Mouse (Mus musculus) CH12F3 (cell line): ENCODE data around the gene Trpv2.

Experiments
- in situ Hi-C: fragments of 300-500 bp; cut with MboI; formaldehyde crosslinking; loops from 2 replicates; pipeline ENCODE4 v1.14.3; 2020; ENCODE audit warnings: low sequenced_read_pairs

Gene Trpv2

DNA sequence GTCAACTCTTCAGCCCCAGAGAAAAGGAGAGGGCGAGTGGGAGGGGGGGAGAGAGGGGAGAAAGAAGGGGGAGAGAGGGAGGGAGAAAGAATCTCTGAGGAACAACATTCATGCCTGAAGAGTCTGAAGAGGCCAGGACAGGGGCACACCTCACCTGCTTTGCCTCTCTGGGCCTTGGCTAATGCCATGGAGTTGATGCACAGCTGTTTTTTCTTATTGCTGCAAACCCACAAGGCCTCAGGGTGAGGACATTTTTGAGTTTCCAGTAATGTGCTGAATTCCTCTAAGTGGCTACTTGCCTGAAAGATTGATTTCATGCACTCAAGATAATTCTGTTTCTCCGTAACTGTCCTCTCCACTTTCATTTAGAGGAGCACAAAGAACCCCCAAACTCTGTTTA, 16.1 kb upstream of the Trpv2 start:
- in situ Hi-C loops, result no loop called here

- in situ Hi-C loops, result no loop called here
Measured at GRCm38 (mm10) chr11:62558961-62559646, 15.2 kb upstream of the Trpv2 start.

- in situ Hi-C loops, result no loop called here
Measured at GRCm38 (mm10) chr11:62560463-62561016, 13.7 kb upstream of the Trpv2 start.

GRCm38 (mm10) chr11:62563590-62563989, 10.7 kb upstream of the Trpv2 start:
- in situ Hi-C loops, result no loop called here

DNA sequence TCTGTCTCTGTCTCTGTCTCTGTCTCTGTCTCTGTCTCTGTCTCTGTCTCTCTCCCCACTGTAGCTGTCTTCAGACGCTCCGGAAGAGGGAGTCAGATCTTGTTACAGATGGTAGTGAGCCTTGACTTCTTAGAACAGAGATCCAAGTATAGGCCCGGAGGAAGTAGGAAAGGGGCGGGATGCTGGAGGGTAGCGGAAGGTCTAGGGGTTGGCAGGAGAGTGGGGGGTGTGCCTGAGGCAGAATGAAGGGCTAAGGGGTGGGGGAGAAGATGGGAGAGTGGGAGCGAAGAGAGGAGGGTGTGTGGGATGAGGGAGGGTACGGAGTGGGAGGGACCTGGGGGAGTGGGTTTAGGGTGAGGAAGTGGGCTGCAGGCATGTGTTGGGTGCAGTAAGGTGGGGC, 8.5 kb upstream of the Trpv2 start:
- in situ Hi-C loops, result no loop called here

DNA sequence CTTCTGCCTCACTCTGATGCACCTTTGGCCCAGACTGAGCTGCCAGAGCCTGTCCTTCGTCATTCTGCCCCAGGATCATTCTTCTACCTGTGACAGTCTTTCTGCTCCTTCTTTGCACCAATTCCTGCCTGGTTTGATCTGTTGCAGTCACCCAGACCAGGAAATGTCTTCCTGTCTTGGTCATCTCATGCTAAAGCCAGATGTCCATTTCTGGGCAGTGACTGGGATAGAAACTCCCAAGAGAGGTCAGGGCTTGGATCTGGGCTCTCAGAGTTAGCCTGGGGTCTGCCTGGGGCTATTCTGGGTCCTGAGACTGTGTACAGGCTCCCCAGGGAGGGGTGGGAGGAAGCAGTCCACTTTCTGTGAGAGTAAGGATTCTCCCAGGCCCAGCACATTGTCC, 8.1 kb upstream of the Trpv2 start:
- in situ Hi-C loops, result no loop called here

GRCm38 (mm10) chr11:62568300-62568699, 6.0 kb upstream of the Trpv2 start:
- in situ Hi-C loops, result no loop called here

DNA sequence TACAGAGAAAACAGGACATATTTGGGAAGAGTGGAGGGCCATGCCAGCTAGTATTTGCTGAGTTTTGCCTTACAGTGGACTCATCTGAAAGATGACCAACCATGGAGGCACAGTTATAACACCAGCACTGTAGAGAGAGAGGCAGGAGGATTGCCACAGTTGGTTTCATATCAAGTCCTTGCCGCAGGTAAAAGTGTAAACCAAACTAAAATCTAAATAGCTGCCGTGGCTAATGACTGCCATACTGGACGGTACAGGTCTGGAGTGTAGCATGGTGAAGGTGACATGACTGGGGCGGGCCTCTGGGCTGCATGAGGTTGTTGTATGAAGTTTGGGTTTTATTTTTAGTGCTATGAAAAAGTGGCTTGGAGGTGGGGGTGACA, 408 bp downstream of the Trpv2 start:
- in situ Hi-C loops, result no loop called here

- in situ Hi-C loops, result no loop called here
Measured at GRCm38 (mm10) chr11:62575297-62575658, 992 bp downstream of the Trpv2 start.

DNA sequence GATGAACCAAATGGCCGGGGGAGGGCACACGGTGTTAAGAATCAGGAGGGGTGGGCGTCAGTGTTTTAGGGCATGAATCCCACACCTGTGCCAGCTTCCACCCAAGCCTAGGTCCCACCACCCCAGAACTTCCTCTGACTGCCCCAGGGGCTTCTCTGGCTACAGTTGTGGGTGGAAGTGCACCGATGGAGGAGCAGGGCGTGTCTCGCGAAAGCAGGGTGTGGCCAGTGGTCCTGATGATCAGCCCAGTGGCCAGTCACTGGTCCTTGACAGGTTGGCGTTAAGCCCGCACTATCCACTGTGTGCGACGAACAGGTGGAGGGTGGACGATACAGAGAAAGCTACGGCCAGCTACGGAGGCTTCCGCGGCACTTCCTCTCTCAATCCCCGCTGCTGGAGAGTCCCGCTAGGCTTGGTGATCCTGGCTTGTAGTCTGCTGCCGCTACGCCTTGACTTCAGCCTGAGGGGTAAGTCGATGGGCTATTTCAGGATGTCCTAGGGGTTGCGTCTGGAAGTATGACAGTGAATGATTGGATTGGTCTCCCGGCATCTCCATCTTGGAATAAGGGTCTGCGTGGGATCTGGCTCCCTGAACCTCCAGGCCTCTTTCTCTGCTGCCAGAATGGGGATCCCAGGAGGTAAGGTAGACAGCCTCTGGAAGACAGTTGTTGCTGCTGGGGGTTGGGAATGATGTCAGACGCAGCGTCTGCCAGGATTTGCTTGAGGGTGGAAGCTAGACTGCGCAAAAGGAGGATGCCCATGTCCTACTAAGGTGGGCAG, 1.6 kb downstream of the Trpv2 start:
- in situ Hi-C loops, result no loop called here

GRCm38 (mm10) chr11:62576530-62577152, 2.4 kb downstream of the Trpv2 start:
- in situ Hi-C loops, result no loop called here

GRCm38 (mm10) chr11:62583031-62583430, 8.7 kb downstream of the Trpv2 start:
- in situ Hi-C loops, result no loop called here

GRCm38 (mm10) chr11:62584671-62585206, 10.5 kb downstream of the Trpv2 start:
- in situ Hi-C loops, result no loop called here

- in situ Hi-C loops, result no loop called here
Measured at GRCm38 (mm10) chr11:62587034-62587433, 12.7 kb downstream of the Trpv2 start.

- in situ Hi-C loops, result no loop called here
Measured at GRCm38 (mm10) chr11:62589391-62589790, 15.1 kb downstream of the Trpv2 start.

- in situ Hi-C loops, result no loop called here
Measured at GRCm38 (mm10) chr11:62591026-62591425, 16.7 kb downstream of the Trpv2 start.

GRCm38 (mm10) chr11:62591904-62592575, 17.8 kb downstream of the Trpv2 start:
- in situ Hi-C loops, result no loop called here

- in situ Hi-C loops, result no loop called here
Measured at GRCm38 (mm10) chr11:62598571-62598970, 24.3 kb downstream of the Trpv2 start.

- in situ Hi-C loops, result no loop called here
Measured at GRCm38 (mm10) chr11:62601732-62602618, 27.7 kb downstream of the Trpv2 start.
